Mouse (Mus musculus) lung, embryonic 14.5 days (tissue): ENCODE measurements around the gene Zfr. TPM values are rescaled to one million over a fixed set of nuclear protein-coding genes. Genes with fewer than 3 reads are reported as not detected.
"Not testable (repeated sequence)": the region's sequence is repeated elsewhere in the genome, so short reads cannot be mapped to it uniquely, and the experiment has no call there.

Source experiments
- ATAC-seq: fragments of 200-750 bp; cut with Nextera tagmentation; 2 replicates; pipeline ENCODE4 v1.8.0; 2017; ENCODE audit warnings: mild to moderate bottlenecking, moderate TSS enrichment, moderate library complexity; ENCODE audit not compliant: insufficient read depth
- DNase-seq: peaks from one replicate; pipeline ENCODE4 v3.0.0-alpha.2; 2015
- H3K27ac ChIP-seq: fragments of 300-500 bp; sonication (generic); 2 replicates; pipeline ENCODE4 v1.5.1; 2014; ENCODE audit warnings: low read depth, mild to moderate bottlenecking, moderate library complexity
- H3K27me3 ChIP-seq: fragments of 300-500 bp; sonication (generic); 2 replicates; pipeline ENCODE4 v1.6.1; 2014; ENCODE audit warnings: low read length, control low read depth; ENCODE audit not compliant: insufficient read depth
- H3K36me3 ChIP-seq: fragments of 300-500 bp; sonication (generic); 2 replicates; pipeline ENCODE4 v1.6.1; 2014; ENCODE audit warnings: control low read depth; ENCODE audit not compliant: insufficient read depth
- H3K4me1 ChIP-seq: fragments of 300-500 bp; sonication (generic); 2 replicates; pipeline ENCODE4 v1.6.1; 2014; ENCODE audit warnings: antibody characterized with exemption, control low read depth; ENCODE audit not compliant: insufficient read depth
- H3K4me2 ChIP-seq: fragments of 300-500 bp; sonication (generic); 2 replicates; pipeline ENCODE4 v1.6.1; 2014; ENCODE audit warnings: mild to moderate bottlenecking
- H3K4me3 ChIP-seq: fragments of 300-500 bp; sonication (generic); 2 replicates; pipeline ENCODE4 v1.5.1; 2014; ENCODE audit warnings: low read depth, low read length
- H3K9ac ChIP-seq: fragments of 300-500 bp; sonication (generic); 2 replicates; pipeline ENCODE4 v1.6.1; 2014
- H3K9me3 ChIP-seq: fragments of 300-500 bp; sonication (generic); 2 replicates; pipeline ENCODE4 v1.6.1; 2016; ENCODE audit warnings: low read depth, low read length, control low read depth
- CTCF ChIP-seq: IDR thresholded peaks from 2 replicates; pipeline ENCODE4 v1.5.1; 2016; ENCODE audit warnings: antibody characterized with exemption, low read depth
- WGBS: fragments of 180-500 bp; shearing (Covaris S2); extraction: QIAGEN DNeasy Blood & Tissue Kit; methylation state at CpG from one replicate; pipeline ENCODE4 v1.1.7; 2014; 5-methylcytosine and 5-hydroxymethylcytosine counted together
- polyA plus RNA-seq: library from polyadenylated mRNA; unstranded; fragments of >200 nt; fragmentation: Nextera tagmentation; extraction: Ambion mirVana; gene quantifications from 2 replicates; pipeline ENCODE4 v1.2.1, GENCODE M21; 2014

Gene Zfr
- polyA plus RNA-seq, 1 experiment from 2014 or later: 158 TPM

GRCm38 (mm10) chr15:12207556-12208090 lies 90.0 kb downstream of the Zfr start:
- Histone ChIP-seq H3K4me2 (no peak overlapping the region), H3K9ac (0 out of 2 replicates have a peak overlapping the region, but pooled peaks have one; percentile 6)
- 44% methylated on average over 6 of the region's 6 CpGs for WGBS

GRCm38 (mm10) chr15:12211577-12211976 lies 93.9 kb downstream of the Zfr start:
- Histone ChIP-seq H3K4me2 (no peak overlapping the region), H3K4me1 (peaks cover 13% of the 10 kb centered on the region; the same call in 1 of the 2 replicates), H3K4me3 (no peak overlapping the region), H3K27me3 (no peaks in the 10 kb centered on the region), H3K36me3 (no peaks in the 10 kb centered on the region), H3K27ac (no peak overlapping the region), H3K9ac (no peak overlapping the region), H3K9me3 (no peaks in the 10 kb centered on the region)
- DNase-seq (peak; percentile 9), ATAC-seq (no peak)
- WGBS: 66% methylated on average over 8 of the region's 8 CpGs
- no peak for TF ChIP-seq CTCF

More at GRCm38 (mm10) chr15:12207556-12208090, 90.0 kb downstream of the Zfr start:
- peak overlapping the region; percentile 46; the same call in 1 of the 2 replicates for H3K27ac ChIP-seq
- no peaks in the 10 kb centered on the region for H3K27me3 ChIP-seq
- TF ChIP-seq CTCF: no peak
- no peaks in the 10 kb centered on the region for H3K9me3 ChIP-seq
- H3K36me3 ChIP-seq: no peaks in the 10 kb centered on the region
- ATAC-seq (no peak), DNase-seq (no peak)
- H3K4me1 ChIP-seq: peaks cover 18% of the 10 kb centered on the region; the same call in 1 of the 2 replicates
- H3K4me3 ChIP-seq: no peak overlapping the region

GRCm38 (mm10) chr15:12212266-12212665 lies 94.6 kb downstream of the Zfr start:
- TF ChIP-seq CTCF: no peak
- 70% methylated on average over 1 of the region's 1 CpGs for WGBS
- ATAC-seq (no peak), DNase-seq (no peak)
- H3K4me3 ChIP-seq: no peak overlapping the region
- H3K36me3 ChIP-seq: no peaks in the 10 kb centered on the region
- no peaks in the 10 kb centered on the region for H3K9me3 ChIP-seq
- no peak overlapping the region for H3K9ac ChIP-seq
- no peaks in the 10 kb centered on the region for H3K27me3 ChIP-seq
- H3K4me1 ChIP-seq: peaks cover 6% of the 10 kb centered on the region; the same call in 1 of the 2 replicates
- H3K27ac ChIP-seq: no peak overlapping the region
- H3K4me2 ChIP-seq: no peak overlapping the region

GRCm38 (mm10) chr15:12214531-12215414 lies 97.1 kb downstream of the Zfr start:
- ATAC-seq: no peak
- Histone ChIP-seq H3K36me3 (no peaks in the 10 kb centered on the region), H3K4me1 (0 out of 2 replicates have a peak, but pooled peaks cover 6% of the 10 kb centered on the region), H3K27ac (no peak overlapping the region), H3K9ac (no peak overlapping the region), H3K9me3 (no peaks in the 10 kb centered on the region), H3K4me2 (no peak overlapping the region), H3K27me3 (no peaks in the 10 kb centered on the region), H3K4me3 (no peak overlapping the region)
- DNase-seq: no peak
- 78% methylated on average over 14 of the region's 14 CpGs for WGBS
- TF ChIP-seq CTCF: no peak

- no peak overlapping the region for H3K9ac ChIP-seq
- H3K27me3 ChIP-seq: no peaks in the 10 kb centered on the region
- no peak overlapping the region for H3K27ac ChIP-seq
- no peak overlapping the region for H3K4me3 ChIP-seq
- H3K9me3 ChIP-seq: no peaks in the 10 kb centered on the region
- DNase-seq: no peak
- no peak for ATAC-seq
- no peak for TF ChIP-seq CTCF
- no peaks in the 10 kb centered on the region for H3K36me3 ChIP-seq
- WGBS: 95% methylated on average over 5 of the region's 5 CpGs
- no peak overlapping the region for H3K4me2 ChIP-seq
- 0 out of 2 replicates have a peak, but pooled peaks cover 6% of the 10 kb centered on the region for H3K4me1 ChIP-seq
Observed at GRCm38 (mm10) chr15:12215415-12215718, 97.7 kb downstream of the Zfr start.

GRCm38 (mm10) chr15:12216119-12216518 lies 98.5 kb downstream of the Zfr start:
- no peak overlapping the region for H3K4me2 ChIP-seq
- H3K4me3 ChIP-seq: no peak overlapping the region
- ATAC-seq: no peak
- H3K4me1 ChIP-seq: 0 out of 2 replicates have a peak, but pooled peaks cover 6% of the 10 kb centered on the region
- H3K27me3 ChIP-seq: no peaks in the 10 kb centered on the region
- DNase-seq: no peak
- WGBS: 91% methylated on average over 8 of the region's 8 CpGs
- TF ChIP-seq CTCF: no peak
- no peak overlapping the region for H3K9ac ChIP-seq
- no peaks in the 10 kb centered on the region for H3K36me3 ChIP-seq
- H3K27ac ChIP-seq: no peak overlapping the region
- H3K9me3 ChIP-seq: no peaks in the 10 kb centered on the region

- no peak overlapping the region for H3K4me2 ChIP-seq
Observed at GRCm38 (mm10) chr15:12216798-12217197, 99.2 kb downstream of the Zfr start.

GRCm38 (mm10) chr15:12217332-12217731 lies 99.7 kb downstream of the Zfr start:
- not testable (repeated sequence) for H3K27me3 ChIP-seq, H3K4me2 ChIP-seq, H3K27ac ChIP-seq, H3K9me3 ChIP-seq, H3K9ac ChIP-seq, H3K4me1 ChIP-seq, H3K36me3 ChIP-seq, ATAC-seq, H3K4me3 ChIP-seq, DNase-seq
- WGBS: 88% methylated on average over 3 of the region's 3 CpGs

More at GRCm38 (mm10) chr15:12216798-12217197, 99.2 kb downstream of the Zfr start:
- H3K4me1 ChIP-seq: 0 out of 2 replicates have a peak, but pooled peaks cover 6% of the 10 kb centered on the region
- DNase-seq: no peak
- WGBS: 64% methylated on average over 13 of the region's 13 CpGs
- TF ChIP-seq CTCF: no peak
- ATAC-seq: no peak
- H3K27me3 ChIP-seq: no peaks in the 10 kb centered on the region
- H3K36me3 ChIP-seq: no peaks in the 10 kb centered on the region
- no peaks in the 10 kb centered on the region for H3K9me3 ChIP-seq
- no peak overlapping the region for H3K27ac ChIP-seq
- H3K4me3 ChIP-seq: no peak overlapping the region
- H3K9ac ChIP-seq: no peak overlapping the region
